Mouse (Mus musculus) lung, postnatal 0 days (tissue): Measurements from ENCODE around the gene Gm20708.

Source experiments
- CTCF ChIP-seq: IDR thresholded peaks from 2 replicates; pipeline ENCODE4 v1.5.1; 2016; ENCODE audit warnings: antibody characterized with exemption, mild to moderate bottlenecking
- EP300 ChIP-seq: IDR thresholded peaks from 2 replicates; pipeline ENCODE4 v1.6.1; 2016; ENCODE audit warnings: antibody characterized with exemption, mild to moderate bottlenecking, control low read depth

DNA sequence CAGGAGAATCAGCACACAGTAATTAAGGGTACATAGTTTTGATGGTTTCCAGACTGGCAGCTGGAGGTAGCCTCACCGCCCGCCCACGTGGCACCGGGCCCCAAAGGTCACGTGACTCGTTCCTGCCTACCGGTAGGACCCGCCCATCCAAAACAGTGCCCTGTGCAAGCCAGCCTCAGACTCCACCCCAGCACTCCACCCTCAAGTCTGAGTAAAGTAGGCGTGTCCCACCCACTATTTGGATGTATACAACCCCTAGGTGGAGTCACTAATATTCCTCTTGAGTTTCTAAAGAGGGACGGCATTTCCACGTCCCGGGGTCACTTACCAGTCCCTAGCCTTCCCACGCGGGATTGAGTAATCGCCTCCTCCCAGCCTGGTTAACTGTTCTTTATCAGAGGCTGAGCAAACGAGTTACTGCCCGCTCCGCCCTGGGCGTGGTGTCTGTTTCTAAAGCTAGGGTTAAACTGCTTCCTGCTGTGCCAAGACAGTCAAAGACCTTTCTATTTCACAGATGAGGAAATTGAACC lies 28.8 kb upstream of the Gm20708 start:
- TF ChIP-seq CTCF (peak; percentile 53), EP300 (peak; percentile 64; the same call in 1 of the 2 replicates)
